22 mouse cellular contexts compared by ENCODE assay signal in genomic region chr4:114684844-114685382, GRCm38 (mm10).
A peak's percentile ranks its signal among the peaks of the same experiment; 100 is the strongest.
DNase-seq lines count a peak whose midpoint lies in the region; ATAC-seq and TF ChIP-seq lines count a peak whose summit lies in the region.
"Had no signal": no experiment of that assay in that cellular context is flagged by ENCODE, and none has a peak within 500 bp of the region (broad histone marks: within the 10 kb centered on the region; RNA-seq: fewer than 3 reads in every experiment).

No protein-coding gene starts in this region.

- H3K36me3 ChIP-seq in forebrain, embryonic 10.5 days (replicated peaks) = no peaks in the 10 kb centered on the region
- H3K36me3 ChIP-seq in forebrain, embryonic 15.5 days = no peaks in the 10 kb centered on the region
- no peaks in the 10 kb centered on the region for H3K36me3 ChIP-seq in intestine, embryonic 15.5 days
- no peaks in the 10 kb centered on the region for H3K36me3 ChIP-seq in intestine, postnatal 0 days (ENCODE audit: control insufficient read depth, insufficient read depth)
- H3K36me3 ChIP-seq in embryonic facial prominence, embryonic 11.5 days (replicated peaks; ENCODE audit: control insufficient read depth, insufficient read depth, low read depth, low read length) = no peaks in the 10 kb centered on the region
- H3K36me3 ChIP-seq in intestine, embryonic 16.5 days (ENCODE audit: control insufficient read depth, insufficient read depth, low read length) = no peaks in the 10 kb centered on the region
- H3K36me3 ChIP-seq: embryonic facial prominence, embryonic 13.5 days; heart, embryonic 13.5 days had no signal

- H3K9ac ChIP-seq in forebrain, embryonic 15.5 days (replicated peaks) = no peak overlapping the region
- H3K9ac ChIP-seq in intestine, embryonic 15.5 days = no peak overlapping the region
- H3K9ac ChIP-seq in intestine, postnatal 0 days (ENCODE audit: low read depth, low read length) = no peak overlapping the region
- H3K9ac ChIP-seq in embryonic facial prominence, embryonic 11.5 days (replicated peaks; ENCODE audit: low read length) = no peak overlapping the region
- no peak overlapping the region for H3K9ac ChIP-seq in intestine, embryonic 16.5 days (ENCODE audit: low read depth, low read length)
- H3K9ac ChIP-seq: forebrain, embryonic 13.5 days; forebrain, postnatal 0 days; heart, embryonic 13.5 days; hindbrain, embryonic 14.5 days had no signal

- no peak overlapping the region for H3K4me2 ChIP-seq in forebrain, embryonic 15.5 days (replicated peaks)
- H3K4me2 ChIP-seq in intestine, embryonic 15.5 days (replicated peaks) = no peak overlapping the region
- no peak overlapping the region for H3K4me2 ChIP-seq in intestine, postnatal 0 days (replicated peaks; ENCODE audit: low read depth)
- H3K4me2 ChIP-seq in embryonic facial prominence, embryonic 11.5 days (ENCODE audit: low read depth, low read length) = no peak overlapping the region
- no peak overlapping the region for H3K4me2 ChIP-seq in intestine, embryonic 16.5 days (ENCODE audit: low read depth, low read length)

- no peak for DNase-seq in forebrain, embryonic 10.5 days (ENCODE audit: extremely low spot score, low spot score)
- DNase-seq in embryonic facial prominence, embryonic 11.5 days (ENCODE audit: low spot score) = peak; percentile 68
- DNase-seq in gastrocnemius, postnatal 25 days = no peak
- no peak for DNase-seq in cerebellum, adult 9-10 months
- DNase-seq: adrenal gland, adult 2 months; cerebellum, adult 11-12 months; cerebellum, adult 9-11 months; cerebellum, postnatal 25 days; gastrocnemius, adult 2 months; heart, adult 2 months; kidney, adult 18-20 months had no signal

- peak overlapping the region; percentile 62; the same call in 1 of the 2 replicates for H3K27ac ChIP-seq in forebrain, embryonic 10.5 days
- H3K27ac ChIP-seq in forebrain, embryonic 15.5 days (replicated peaks) = no peak overlapping the region
- H3K27ac ChIP-seq in intestine, embryonic 15.5 days = no peak overlapping the region
- no peak overlapping the region for H3K27ac ChIP-seq in intestine, postnatal 0 days (ENCODE audit: low read depth, low read length)
- H3K27ac ChIP-seq in embryonic facial prominence, embryonic 11.5 days (replicated peaks; ENCODE audit: low read depth, low read length) = no peak overlapping the region
- H3K27ac ChIP-seq in intestine, embryonic 16.5 days (ENCODE audit: low read length) = no peak overlapping the region
- H3K27ac ChIP-seq: embryonic facial prominence, embryonic 13.5 days; forebrain, embryonic 13.5 days; gastrocnemius, adult 2 months; heart, adult 2 months; heart, embryonic 13.5 days; hindbrain, embryonic 14.5 days; hindbrain, postnatal 0 days had no signal

- H3K4me1 ChIP-seq in forebrain, embryonic 10.5 days = peaks cover 61% of the 10 kb centered on the region
- H3K4me1 ChIP-seq in forebrain, embryonic 15.5 days = peaks cover 11% of the 10 kb centered on the region; the same call in 1 of the 2 replicates
- H3K4me1 ChIP-seq in intestine, embryonic 15.5 days (replicated peaks) = 0 out of 2 replicates have a peak, but pooled peaks cover 6% of the 10 kb centered on the region
- H3K4me1 ChIP-seq in intestine, postnatal 0 days (replicated peaks; ENCODE audit: control insufficient read depth, insufficient read depth, low read length) = no peaks in the 10 kb centered on the region
- H3K4me1 ChIP-seq in embryonic facial prominence, embryonic 11.5 days (ENCODE audit: control insufficient read depth, insufficient read depth, low read length) = peaks cover 6% of the 10 kb centered on the region
- H3K4me1 ChIP-seq in intestine, embryonic 16.5 days (ENCODE audit: control insufficient read depth, insufficient read depth, low read length) = peaks cover 4% of the 10 kb centered on the region; the same call in 1 of the 2 replicates

- H3K27me3 ChIP-seq in forebrain, embryonic 10.5 days (ENCODE audit: poor library complexity, severe bottlenecking) = peaks cover 92% of the 10 kb centered on the region
- peaks cover 53% of the 10 kb centered on the region for H3K27me3 ChIP-seq in forebrain, embryonic 15.5 days
- no peaks in the 10 kb centered on the region; the same call in 1 of the 2 replicates for H3K27me3 ChIP-seq in intestine, embryonic 15.5 days (replicated peaks)
- 0 out of 2 replicates have a peak, but pooled peaks cover 3% of the 10 kb centered on the region for H3K27me3 ChIP-seq in intestine, postnatal 0 days (replicated peaks; ENCODE audit: control insufficient read depth, insufficient read depth, low read length)
- H3K27me3 ChIP-seq in embryonic facial prominence, embryonic 11.5 days (ENCODE audit: control insufficient read depth, insufficient read depth, low read length) = no peaks in the 10 kb centered on the region
- H3K27me3 ChIP-seq in intestine, embryonic 16.5 days (replicated peaks; ENCODE audit: control insufficient read depth, insufficient read depth, low read length) = no peaks in the 10 kb centered on the region

- TF ChIP-seq CTCF in intestine, postnatal 0 days (IDR thresholded peaks at IDR 0.05; ENCODE audit: low read depth) = no peak

- 58% methylated on average over 7 of the region's 7 CpGs for WGBS in forebrain, embryonic 10.5 days
- 55% methylated on average over 7 of the region's 7 CpGs for WGBS in forebrain, embryonic 15.5 days
- WGBS in intestine, embryonic 15.5 days = 85% methylated on average over 7 of the region's 7 CpGs
- WGBS in intestine, postnatal 0 days = 58% methylated on average over 7 of the region's 7 CpGs
- WGBS in embryonic facial prominence, embryonic 11.5 days = 43% methylated on average over 7 of the region's 7 CpGs
- 67% methylated on average over 7 of the region's 7 CpGs for WGBS in intestine, embryonic 16.5 days

- ATAC-seq in forebrain, embryonic 15.5 days (replicated peaks) = no peak
- peak; percentile 24; the same call in 1 of the 2 replicates for ATAC-seq in intestine, embryonic 15.5 days
- no peak for ATAC-seq in intestine, postnatal 0 days
- 0 out of 2 replicates have a peak, but pooled peaks have one; percentile 1 for ATAC-seq in embryonic facial prominence, embryonic 11.5 days (replicated peaks; ENCODE audit: insufficient number of reproducible peaks, low FRiP score, low TSS enrichment, low read depth)
- 0 out of 2 replicates have a peak, but pooled peaks have one; percentile 36 for ATAC-seq in intestine, embryonic 16.5 days

- H3K4me3 ChIP-seq in forebrain, embryonic 10.5 days = no peak overlapping the region
- H3K4me3 ChIP-seq in forebrain, embryonic 15.5 days = no peak overlapping the region
- H3K4me3 ChIP-seq in intestine, embryonic 15.5 days (replicated peaks) = no peak overlapping the region
- no peak overlapping the region for H3K4me3 ChIP-seq in intestine, postnatal 0 days (ENCODE audit: low read depth, low read length)
- H3K4me3 ChIP-seq in embryonic facial prominence, embryonic 11.5 days (ENCODE audit: low read depth, low read length) = no peak overlapping the region
- H3K4me3 ChIP-seq in intestine, embryonic 16.5 days (ENCODE audit: low read length) = no peak overlapping the region
- H3K4me3 ChIP-seq: erythroblast, embryonic 14.5 days; forebrain, embryonic 13.5 days; gastrocnemius, adult 2 months; heart, adult 2 months had no signal

- H3K9me3 ChIP-seq in forebrain, embryonic 10.5 days = no peaks in the 10 kb centered on the region
- no peaks in the 10 kb centered on the region for H3K9me3 ChIP-seq in forebrain, embryonic 15.5 days
- no peaks in the 10 kb centered on the region for H3K9me3 ChIP-seq in intestine, embryonic 15.5 days
- no peaks in the 10 kb centered on the region for H3K9me3 ChIP-seq in intestine, postnatal 0 days (ENCODE audit: control insufficient read depth)
- no peaks in the 10 kb centered on the region for H3K9me3 ChIP-seq in embryonic facial prominence, embryonic 11.5 days (replicated peaks; ENCODE audit: control insufficient read depth, low read length)
- H3K9me3 ChIP-seq in intestine, embryonic 16.5 days (ENCODE audit: control insufficient read depth, low read length) = no peaks in the 10 kb centered on the region
- H3K9me3 ChIP-seq: embryonic facial prominence, embryonic 13.5 days; forebrain, embryonic 13.5 days; heart, embryonic 13.5 days had no signal

Comparison
In these comparisons a context has a peak if more than half of its experiments do, and no peak if none do; other contexts are left out.
1. ATAC-seq: peak in intestine, embryonic 15.5 days (single experiment), embryonic facial prominence, embryonic 11.5 days (single experiment) and intestine, embryonic 16.5 days (single experiment); none in forebrain, embryonic 15.5 days (single experiment) and intestine, postnatal 0 days (single experiment).